Mouse (Mus musculus) forebrain, embryonic 11.5 days (tissue): ENCODE results near the gene Dnajc5. TPM values are rescaled to one million over a fixed set of nuclear protein-coding genes. Genes with fewer than 3 reads are reported as not detected.

ENCODE experiments used
- ATAC-seq: fragments of 200-750 bp; cut with Nextera tagmentation; replicated peaks from 2 replicates; pipeline ENCODE4 v1.8.0; 2017; ENCODE audit warnings: moderate TSS enrichment; ENCODE audit not compliant: low FRiP score
- DNase-seq: peaks from one replicate; pipeline ENCODE4 v3.0.0-alpha.2; 2017; ENCODE audit warnings: low spot score
- H3K27ac ChIP-seq: fragments of 300-500 bp; sonication (generic); 2 replicates; pipeline ENCODE4 v1.5.1; 2014; ENCODE audit warnings: low read depth, low read length
- H3K27me3 ChIP-seq: fragments of 300-500 bp; sonication (generic); 2 replicates; pipeline ENCODE4 v1.6.1; 2014; ENCODE audit warnings: mild to moderate bottlenecking, low read length, mixed read lengths; ENCODE audit not compliant: control insufficient read depth, insufficient read depth
- H3K36me3 ChIP-seq: fragments of 300-500 bp; sonication (generic); 2 replicates; pipeline ENCODE4 v1.6.1; 2014; ENCODE audit warnings: mild to moderate bottlenecking, low read length, moderate library complexity, mixed read lengths; ENCODE audit not compliant: control insufficient read depth, insufficient read depth
- H3K4me1 ChIP-seq: fragments of 300-500 bp; sonication (generic); replicated peaks from 2 replicates; pipeline ENCODE4 v1.6.1; 2014; ENCODE audit warnings: low read length, mixed read lengths; ENCODE audit not compliant: control insufficient read depth, insufficient read depth
- H3K4me2 ChIP-seq: fragments of 300-500 bp; sonication (generic); 2 replicates; pipeline ENCODE4 v1.6.1; 2014; ENCODE audit warnings: low read depth, mild to moderate bottlenecking, low read length, moderate library complexity, mixed read lengths; ENCODE audit not compliant: severe bottlenecking
- H3K4me3 ChIP-seq: fragments of 300-500 bp; sonication (generic); 2 replicates; pipeline ENCODE4 v1.5.1; 2014; ENCODE audit warnings: low read depth, low read length
- H3K9ac ChIP-seq: fragments of 300-500 bp; sonication (generic); 2 replicates; pipeline ENCODE4 v1.6.1; 2014; ENCODE audit warnings: low read length
- H3K9me3 ChIP-seq: fragments of 300-500 bp; sonication (generic); 2 replicates; pipeline ENCODE4 v1.6.1; 2016; ENCODE audit warnings: low read length, mixed read lengths; ENCODE audit not compliant: control insufficient read depth
- WGBS: fragments of 180-500 bp; shearing (Covaris S2); extraction: QIAGEN DNeasy Blood & Tissue Kit; methylation state at CpG from one replicate; pipeline ENCODE4 v1.1.7; 2014; 5-methylcytosine and 5-hydroxymethylcytosine counted together
- polyA plus RNA-seq: library from polyadenylated mRNA; unstranded; fragments of >200 nt; fragmentation: Nextera tagmentation; extraction: Ambion mirVana; gene quantifications from 2 replicates; pipeline ENCODE4 v1.2.1, GENCODE M21; 2014

The Dnajc5 gene
- polyA plus RNA-seq, 1 experiment from 2014 or later, result 103 TPM

GRCm38 (mm10) chr2:181572921-181573920, 52.9 kb downstream of the Dnajc5 start:
- Histone ChIP-seq H3K4me1 (no peaks in the 10 kb centered on the region), H3K27ac (no peak overlapping the region), H3K27me3 (no peaks in the 10 kb centered on the region), H3K9me3 (no peaks in the 10 kb centered on the region), H3K9ac (no peak overlapping the region), H3K4me3 (no peak overlapping the region), H3K36me3 (no peaks in the 10 kb centered on the region), H3K4me2 (no peak overlapping the region)
- ATAC-seq, result no peak
- 93% methylated on average over 15 of the region's 15 CpGs for WGBS
- DNase-seq, result peak; percentile 43

DNA sequence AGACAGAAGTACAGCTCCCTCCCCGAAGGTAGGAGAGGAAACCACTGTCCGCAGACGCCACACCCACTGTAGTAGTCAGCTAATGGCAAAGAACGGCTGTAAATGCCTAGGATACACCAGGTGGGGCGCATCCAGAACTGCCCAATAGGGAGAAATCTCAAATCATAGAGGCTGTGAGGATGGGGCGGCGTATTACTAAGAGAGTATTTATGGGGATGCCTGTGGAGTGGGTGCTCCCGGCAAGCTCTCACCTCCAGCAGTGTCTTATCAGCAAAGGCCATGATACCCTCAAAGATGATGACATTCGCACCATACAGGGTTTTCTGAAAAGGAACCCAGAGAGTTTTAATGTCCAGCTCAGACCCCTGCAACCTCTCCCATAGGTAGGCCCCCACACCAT, 53.7 kb downstream of the Dnajc5 start:
- H3K4me3 ChIP-seq, result no peak overlapping the region
- DNase-seq (no peak), ATAC-seq (no peak)
- no peak overlapping the region for H3K27ac ChIP-seq
- no peaks in the 10 kb centered on the region for H3K9me3 ChIP-seq
- H3K9ac ChIP-seq, result no peak overlapping the region
- H3K4me1 ChIP-seq, result no peaks in the 10 kb centered on the region
- no peak overlapping the region for H3K4me2 ChIP-seq
- WGBS, result 90% methylated on average over 9 of the region's 9 CpGs
- H3K36me3 ChIP-seq, result no peaks in the 10 kb centered on the region
- no peaks in the 10 kb centered on the region for H3K27me3 ChIP-seq

DNA sequence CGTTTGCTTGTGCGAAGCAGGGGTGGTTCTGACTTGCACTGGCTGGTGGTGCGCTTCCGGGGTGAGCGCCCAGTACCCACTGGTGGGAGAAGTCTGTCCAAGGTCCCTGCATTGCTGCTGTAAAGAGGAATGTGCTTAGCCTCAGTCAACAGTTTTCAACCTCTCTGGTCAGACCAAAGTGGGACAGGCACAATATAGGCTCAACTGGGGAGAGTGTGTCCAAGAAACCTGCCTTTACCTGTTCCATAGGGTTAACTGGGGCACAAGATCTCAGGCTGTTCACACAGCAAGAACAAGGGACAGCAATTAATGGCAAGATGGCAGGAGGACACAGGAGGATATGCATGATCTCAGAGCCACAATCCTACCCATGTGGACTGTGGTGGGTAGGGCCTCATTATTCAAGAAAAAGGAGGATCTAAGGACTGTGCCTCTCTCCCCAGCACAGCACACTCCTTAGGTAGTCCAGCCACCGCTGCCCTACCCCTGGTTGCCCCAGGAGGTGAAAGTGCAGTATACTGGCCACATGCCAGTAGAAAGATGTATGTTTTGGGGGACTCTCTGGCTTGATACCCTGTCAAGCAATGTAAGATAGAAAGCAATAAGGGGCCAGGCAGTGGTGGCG, 54.7 kb downstream of the Dnajc5 start:
- WGBS, result 93% methylated on average over 7 of the region's 7 CpGs
- H3K27ac ChIP-seq, result no peak overlapping the region
- H3K9ac ChIP-seq, result no peak overlapping the region
- H3K4me1 ChIP-seq, result no peaks in the 10 kb centered on the region
- peak; percentile 34 for DNase-seq
- H3K4me3 ChIP-seq, result no peak overlapping the region
- H3K36me3 ChIP-seq, result no peaks in the 10 kb centered on the region
- H3K9me3 ChIP-seq, result no peaks in the 10 kb centered on the region
- H3K27me3 ChIP-seq, result no peaks in the 10 kb centered on the region
- no peak overlapping the region for H3K4me2 ChIP-seq
- ATAC-seq, result no peak

DNA sequence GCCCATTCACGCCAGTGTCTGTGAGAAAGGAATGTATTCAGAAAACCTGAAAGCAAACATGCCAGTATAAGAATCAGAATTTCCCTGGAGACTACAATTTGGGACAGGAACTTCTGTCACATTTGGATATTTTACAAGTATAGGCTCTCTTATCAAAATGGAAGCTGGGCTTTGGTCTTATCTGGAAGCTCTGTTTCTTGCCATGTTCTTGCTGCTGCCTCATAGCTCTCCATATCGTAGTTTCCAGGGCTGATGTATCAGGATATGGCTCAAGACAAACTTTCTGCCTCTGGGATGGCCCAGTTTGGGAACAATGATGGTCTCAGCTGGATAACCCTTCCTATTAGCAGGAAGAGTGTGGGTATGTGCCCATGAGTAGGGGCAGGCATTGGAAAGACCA, 56.3 kb downstream of the Dnajc5 start:
- no peak for ATAC-seq
- Histone ChIP-seq H3K4me2 (no peak overlapping the region), H3K4me3 (no peak overlapping the region), H3K36me3 (no peaks in the 10 kb centered on the region), H3K9me3 (no peaks in the 10 kb centered on the region), H3K4me1 (peaks cover 4% of the 10 kb centered on the region; the same call in 1 of the 2 replicates), H3K27ac (no peak overlapping the region), H3K27me3 (no peaks in the 10 kb centered on the region), H3K9ac (no peak overlapping the region)
- no peak for DNase-seq
- 86% methylated on average over 2 of the region's 2 CpGs for WGBS

GRCm38 (mm10) chr2:181577126-181577525, 56.8 kb downstream of the Dnajc5 start:
- no peaks in the 10 kb centered on the region for H3K27me3 ChIP-seq
- DNase-seq, result peak; percentile 40
- no peak overlapping the region for H3K4me2 ChIP-seq
- H3K4me3 ChIP-seq, result no peak overlapping the region
- no peaks in the 10 kb centered on the region for H3K9me3 ChIP-seq
- H3K4me1 ChIP-seq, result peaks cover 4% of the 10 kb centered on the region; the same call in 1 of the 2 replicates
- no peak overlapping the region for H3K9ac ChIP-seq
- no peaks in the 10 kb centered on the region for H3K36me3 ChIP-seq
- no peak for ATAC-seq
- WGBS, result 83% methylated on average over 2 of the region's 2 CpGs
- H3K27ac ChIP-seq, result no peak overlapping the region

DNA sequence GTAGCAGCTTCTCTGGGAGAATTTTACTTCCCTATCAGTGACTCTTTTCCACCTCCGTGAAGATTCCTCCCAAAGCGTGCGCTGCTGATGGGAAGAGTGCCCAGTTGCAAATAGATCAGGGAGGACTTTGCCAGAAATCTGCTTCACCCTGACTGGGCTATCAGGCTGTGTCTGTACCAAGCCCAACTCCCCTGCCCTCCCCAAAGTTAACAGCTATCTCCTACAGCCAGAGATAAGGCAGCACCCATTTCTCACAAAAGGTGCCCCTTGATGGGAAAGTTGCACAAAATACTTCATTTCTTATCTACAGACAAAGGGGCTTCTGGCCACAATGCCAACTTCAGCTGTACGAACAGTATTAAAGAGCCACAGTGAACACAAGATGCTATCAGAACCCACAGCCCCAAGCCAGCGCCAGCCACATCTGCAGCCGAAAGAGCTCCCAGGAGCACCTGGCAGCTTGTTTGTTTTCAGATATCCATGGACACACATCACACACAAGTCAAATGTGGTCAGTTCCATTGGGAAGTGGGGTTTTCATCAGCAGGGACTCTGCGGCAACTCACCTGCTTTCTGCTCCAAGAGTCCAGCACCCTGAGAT, 57.8 kb downstream of the Dnajc5 start:
- no peak for ATAC-seq

GRCm38 (mm10) chr2:181578790-181579618, 58.7 kb downstream of the Dnajc5 start:
- Histone ChIP-seq H3K9ac (no peak overlapping the region), H3K9me3 (no peaks in the 10 kb centered on the region), H3K4me1 (peaks cover 4% of the 10 kb centered on the region; the same call in 1 of the 2 replicates), H3K36me3 (no peaks in the 10 kb centered on the region), H3K4me3 (no peak overlapping the region), H3K27me3 (no peaks in the 10 kb centered on the region), H3K27ac (no peak overlapping the region), H3K4me2 (no peak overlapping the region)
- DNase-seq, result peak; percentile 48
- 81% methylated on average over 5 of the region's 5 CpGs for WGBS
- no peak for ATAC-seq

More for the DNA sequence above, 57.8 kb downstream of the Dnajc5 start:
- Histone ChIP-seq H3K4me3 (no peak overlapping the region), H3K27me3 (no peaks in the 10 kb centered on the region), H3K4me2 (no peak overlapping the region), H3K9ac (no peak overlapping the region), H3K27ac (no peak overlapping the region), H3K36me3 (no peaks in the 10 kb centered on the region), H3K9me3 (no peaks in the 10 kb centered on the region), H3K4me1 (peaks cover 4% of the 10 kb centered on the region; the same call in 1 of the 2 replicates)
- 87% methylated on average over 7 of the region's 7 CpGs for WGBS
- peak; percentile 41 for DNase-seq

- no peak overlapping the region for H3K4me2 ChIP-seq
- no peak overlapping the region for H3K4me3 ChIP-seq
- DNase-seq, result peak; percentile 23
Measured at GRCm38 (mm10) chr2:181579681-181580080, 59.4 kb downstream of the Dnajc5 start.

More at GRCm38 (mm10) chr2:181579681-181580080, 59.4 kb downstream of the Dnajc5 start:
- WGBS, result 84% methylated on average over 1 of the region's 1 CpGs
- H3K9ac ChIP-seq, result no peak overlapping the region
- peaks cover 4% of the 10 kb centered on the region; the same call in 1 of the 2 replicates for H3K4me1 ChIP-seq
- H3K27me3 ChIP-seq, result no peaks in the 10 kb centered on the region
- H3K27ac ChIP-seq, result no peak overlapping the region
- ATAC-seq, result no peak
- H3K36me3 ChIP-seq, result peaks cover 2% of the 10 kb centered on the region; the same call in 1 of the 2 replicates
- no peaks in the 10 kb centered on the region for H3K9me3 ChIP-seq
